Mouse (Mus musculus): Measurements from ENCODE around the gene Abca8b. TPM values are rescaled to one million over a fixed set of nuclear protein-coding genes. Genes with fewer than 3 reads are reported as not detected.
"Not testable (repeated sequence)": the region's sequence is repeated elsewhere in the genome, so short reads cannot be mapped to it uniquely, and the experiment has no call there.

The Abca8b gene
- total and polyA plus RNA-seq, 2 experiments = 12.2 to 35.7 TPM

- 29% methylated on average over 7 of the region's 7 CpGs for WGBS
- H3K9ac ChIP-seq (ENCODE audit: low read depth, low read length) = no peak overlapping the region
- H3K36me3 ChIP-seq (ENCODE audit: control insufficient read depth, insufficient read depth, low read length) = peaks cover 4% of the 10 kb centered on the region; the same call in 1 of the 2 replicates
- no peak overlapping the region for H3K4me3 ChIP-seq (ENCODE audit: insufficient read depth, low read depth, low read length)
- peak overlapping the region; percentile 58 for H3K27ac ChIP-seq (replicated peaks; ENCODE audit: insufficient read depth, low read depth, low read length)
- no peaks in the 10 kb centered on the region for H3K79me2 ChIP-seq (ENCODE audit: control insufficient read depth, insufficient read depth, low read length)
- H3K27me3 ChIP-seq (ENCODE audit: control insufficient read depth, insufficient read depth, low read length) = no peaks in the 10 kb centered on the region
- DNase-seq (ENCODE audit: extremely low read depth, low read depth, low spot score) = peak; percentile 79
- peaks cover 16% of the 10 kb centered on the region for H3K4me1 ChIP-seq (ENCODE audit: control insufficient read depth, insufficient read depth, low read length)
- TF ChIP-seq POLR2A (IDR thresholded peaks at IDR 0.05; ENCODE audit: extremely low read depth, insufficient read depth, low read length) (no peak), CTCF (IDR thresholded peaks at IDR 0.05; ENCODE audit: low read depth, low read length) (no peak)
These were observed 68.6 kb downstream of the Abca8b start for GRCm38 (mm10) chr11:109926718-109927680.

GRCm38 (mm10) chr11:109922236-109922635 lies 73.4 kb downstream of the Abca8b start:
- H3K27ac ChIP-seq (replicated peaks; ENCODE audit: insufficient read depth, low read depth, low read length) = no peak overlapping the region
- H3K79me2 ChIP-seq (ENCODE audit: control insufficient read depth, insufficient read depth, low read length) = no peaks in the 10 kb centered on the region
- no peaks in the 10 kb centered on the region for H3K27me3 ChIP-seq (ENCODE audit: control insufficient read depth, insufficient read depth, low read length)
- H3K4me1 ChIP-seq (ENCODE audit: control insufficient read depth, insufficient read depth, low read length) = peaks cover 15% of the 10 kb centered on the region
- WGBS = 90% methylated on average over 3 of the region's 3 CpGs
- no peaks in the 10 kb centered on the region for H3K36me3 ChIP-seq (ENCODE audit: control insufficient read depth, insufficient read depth, low read length)
- TF ChIP-seq CTCF (IDR thresholded peaks at IDR 0.05; ENCODE audit: low read depth, low read length) = no peak
- no peak for TF ChIP-seq POLR2A (IDR thresholded peaks at IDR 0.05; ENCODE audit: extremely low read depth, insufficient read depth, low read length)
- H3K9ac ChIP-seq (ENCODE audit: low read depth, low read length) = no peak overlapping the region
- no peak overlapping the region for H3K4me3 ChIP-seq (ENCODE audit: insufficient read depth, low read depth, low read length)
- DNase-seq (ENCODE audit: extremely low read depth, low read depth, low spot score) = no peak

DNA sequence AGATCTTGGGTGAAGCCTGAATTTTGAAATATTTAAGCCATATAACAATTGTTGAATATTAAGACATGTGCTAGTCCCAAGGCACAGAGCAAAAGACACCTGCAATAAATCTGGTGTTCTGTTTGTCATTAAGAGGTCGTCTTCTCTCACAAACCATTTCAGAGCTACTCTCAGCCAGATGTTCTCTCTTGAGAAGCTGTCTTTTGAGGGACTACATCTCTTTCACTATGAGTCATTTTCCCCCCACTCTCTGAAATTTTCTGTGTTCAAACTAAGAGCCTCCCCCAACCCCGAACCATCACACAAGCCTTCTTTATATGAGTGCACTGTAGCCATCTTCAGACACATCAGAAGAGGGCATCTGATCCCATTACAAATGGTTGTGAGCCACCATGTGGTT lies 76.2 kb downstream of the Abca8b start:
- no peak overlapping the region for H3K9ac ChIP-seq (ENCODE audit: low read depth, low read length)
- DNase-seq (ENCODE audit: extremely low read depth, low read depth, low spot score) = no peak
- 86% methylated on average over 2 of the region's 2 CpGs for WGBS

DNA sequence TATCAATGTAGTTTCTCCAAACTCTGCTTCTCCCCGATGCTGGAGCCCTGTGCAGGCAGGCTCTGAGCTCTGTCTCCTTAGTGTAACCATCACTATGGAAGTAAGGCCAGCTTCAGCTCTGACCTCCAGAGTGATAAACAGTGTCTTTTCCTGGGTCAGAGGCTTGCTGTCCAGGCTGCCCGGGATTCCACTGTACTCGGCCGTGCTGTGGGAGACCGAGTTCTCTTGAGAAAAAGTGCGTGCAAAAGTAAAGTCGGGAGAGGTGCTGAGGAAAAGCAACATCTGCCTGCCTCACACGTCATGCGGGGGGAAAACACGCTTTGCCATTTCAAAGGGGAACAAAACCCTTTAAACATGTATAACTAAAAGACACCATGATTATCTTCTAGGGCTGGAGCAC lies 79.0 kb downstream of the Abca8b start:
- Histone ChIP-seq H3K4me3 (ENCODE audit: insufficient read depth, low read depth, low read length) (no peak overlapping the region), H3K9ac (ENCODE audit: low read depth, low read length) (no peak overlapping the region), H3K27me3 (ENCODE audit: control insufficient read depth, insufficient read depth, low read length) (no peaks in the 10 kb centered on the region), H3K27ac (replicated peaks; ENCODE audit: insufficient read depth, low read depth, low read length) (no peak overlapping the region), H3K36me3 (ENCODE audit: control insufficient read depth, insufficient read depth, low read length) (no peaks in the 10 kb centered on the region), H3K4me1 (ENCODE audit: control insufficient read depth, insufficient read depth, low read length) (no peaks in the 10 kb centered on the region), H3K79me2 (ENCODE audit: control insufficient read depth, insufficient read depth, low read length) (no peaks in the 10 kb centered on the region)
- 83% methylated on average over 10 of the region's 10 CpGs for WGBS
- TF ChIP-seq CTCF (IDR thresholded peaks at IDR 0.05; ENCODE audit: low read depth, low read length) (no peak), POLR2A (IDR thresholded peaks at IDR 0.05; ENCODE audit: extremely low read depth, insufficient read depth, low read length) (no peak)
- DNase-seq (ENCODE audit: extremely low read depth, low read depth, low spot score) = no peak

More for the DNA sequence above, 76.2 kb downstream of the Abca8b start:
- Histone ChIP-seq H3K4me1 (ENCODE audit: control insufficient read depth, insufficient read depth, low read length) (peaks cover 5% of the 10 kb centered on the region), H3K36me3 (ENCODE audit: control insufficient read depth, insufficient read depth, low read length) (no peaks in the 10 kb centered on the region), H3K27ac (replicated peaks; ENCODE audit: insufficient read depth, low read depth, low read length) (no peak overlapping the region), H3K4me3 (ENCODE audit: insufficient read depth, low read depth, low read length) (no peak overlapping the region), H3K27me3 (ENCODE audit: control insufficient read depth, insufficient read depth, low read length) (no peaks in the 10 kb centered on the region), H3K79me2 (ENCODE audit: control insufficient read depth, insufficient read depth, low read length) (no peaks in the 10 kb centered on the region)
- TF ChIP-seq POLR2A (IDR thresholded peaks at IDR 0.05; ENCODE audit: extremely low read depth, insufficient read depth, low read length) = no peak
- TF ChIP-seq CTCF (IDR thresholded peaks at IDR 0.05; ENCODE audit: low read depth, low read length) = no peak

DNA sequence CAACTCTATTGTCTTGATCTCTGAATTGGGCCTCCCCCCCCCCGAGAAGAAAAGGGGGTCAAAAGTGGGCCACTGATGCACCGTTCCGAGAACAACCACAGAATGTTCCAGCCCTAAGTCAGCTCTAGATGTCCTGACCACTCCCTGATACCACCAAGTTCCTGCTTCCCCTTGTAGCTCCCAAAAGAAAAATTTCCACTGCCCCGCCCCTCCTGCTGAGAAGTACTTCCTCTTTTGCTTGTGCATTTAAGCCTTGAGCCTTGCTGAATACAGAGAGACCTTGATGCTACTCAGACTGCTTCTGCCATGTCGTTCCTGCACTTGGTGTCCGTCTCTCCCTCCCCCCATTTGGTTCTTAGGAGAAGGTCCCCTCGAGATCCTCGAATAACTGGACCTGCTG lies 82.5 kb downstream of the Abca8b start:
- 94% methylated on average over 8 of the region's 8 CpGs for WGBS
- not testable (repeated sequence) for H3K4me1 ChIP-seq (ENCODE audit: control insufficient read depth, insufficient read depth, low read length); H3K79me2 ChIP-seq (ENCODE audit: control insufficient read depth, insufficient read depth, low read length); H3K4me3 ChIP-seq (ENCODE audit: insufficient read depth, low read depth, low read length); H3K9ac ChIP-seq (ENCODE audit: low read depth, low read length); H3K36me3 ChIP-seq (ENCODE audit: control insufficient read depth, insufficient read depth, low read length); H3K27me3 ChIP-seq (ENCODE audit: control insufficient read depth, insufficient read depth, low read length); DNase-seq (ENCODE audit: extremely low read depth, low read depth, low spot score); H3K27ac ChIP-seq (replicated peaks; ENCODE audit: insufficient read depth, low read depth, low read length)

- not testable (repeated sequence) for H3K4me1 ChIP-seq (ENCODE audit: control insufficient read depth, insufficient read depth, low read length); H3K27me3 ChIP-seq (ENCODE audit: control insufficient read depth, insufficient read depth, low read length); DNase-seq (ENCODE audit: extremely low read depth, low read depth, low spot score); H3K9ac ChIP-seq (ENCODE audit: low read depth, low read length); H3K79me2 ChIP-seq (ENCODE audit: control insufficient read depth, insufficient read depth, low read length); H3K4me3 ChIP-seq (ENCODE audit: insufficient read depth, low read depth, low read length); H3K36me3 ChIP-seq (ENCODE audit: control insufficient read depth, insufficient read depth, low read length); H3K27ac ChIP-seq (replicated peaks; ENCODE audit: insufficient read depth, low read depth, low read length)
- 81% methylated on average over 1 of the region's 1 CpGs for WGBS
These were observed 83.5 kb downstream of the Abca8b start for GRCm38 (mm10) chr11:109912118-109912517.

Measured in liver, adult 2 months (tissue).